Mouse (Mus musculus): ENCODE measurements around the gene Arfgef2. TPM values are rescaled to one million over a fixed set of nuclear protein-coding genes. Genes with fewer than 3 reads are reported as not detected.

Gene Arfgef2
- total and polyA plus RNA-seq, 3 experiments = 19.1 to 27.4 (median 24.5) TPM

DNA sequence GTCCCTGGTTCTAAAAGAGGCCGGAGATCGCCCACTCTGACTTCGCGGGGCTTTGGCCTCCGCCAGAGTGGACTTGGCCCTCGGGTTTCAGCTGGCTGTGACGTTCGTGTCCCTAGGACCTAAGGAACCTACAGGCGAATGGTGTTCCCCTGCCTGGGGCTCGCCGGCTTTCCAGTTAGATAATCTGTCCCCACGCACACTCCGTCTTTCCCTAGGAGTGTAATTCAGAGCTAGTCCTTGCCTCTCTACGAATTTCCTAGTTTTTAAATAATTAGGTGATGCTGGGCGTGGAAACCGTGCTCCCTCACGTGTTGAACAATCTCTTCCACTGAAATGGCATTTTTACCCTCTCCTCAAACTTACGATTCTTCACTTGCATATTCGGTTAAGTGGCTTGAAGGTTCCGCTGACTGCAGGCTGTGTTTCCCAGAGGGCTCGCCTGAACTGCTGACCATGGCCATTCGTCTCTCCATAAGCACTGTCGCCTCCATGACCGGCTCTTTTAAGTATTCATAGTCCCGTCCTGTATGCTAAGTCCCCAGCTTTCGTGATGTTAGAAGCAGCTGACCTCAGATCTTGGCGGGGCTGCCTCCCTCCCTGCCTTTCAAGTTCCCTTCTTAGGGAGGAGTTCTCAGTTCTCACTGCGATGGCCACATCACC, 101.3 kb downstream of the Arfgef2 start:
- Histone ChIP-seq H3K4me1 (ENCODE audit: control insufficient read depth in 1 of 2, insufficient read depth in 2 of 2, low read length in 2 of 2) (peaks cover 5 to 14% of the 10 kb centered on the region in 2 experiments), H3K27ac (ENCODE audit: control insufficient read depth, low read depth, low read length) (peak overlapping the region; percentile 59), H3K9ac (ENCODE audit: control insufficient read depth, low read depth, low read length, poor library complexity, severe bottlenecking) (peak overlapping the region; percentile 88), H3K9me3 (replicated peaks; ENCODE audit: insufficient read depth, low read length) (no peaks in the 10 kb centered on the region), H3K79me2 (ENCODE audit: control insufficient read depth, insufficient read depth, low read length, poor library complexity) (peaks cover 51% of the 10 kb centered on the region), H3K27me3 (ENCODE audit: control insufficient read depth in 1 of 2, insufficient read depth in 2 of 2, low read length in 2 of 2) (no peaks in the 10 kb centered on the region), H3K36me3 (ENCODE audit: control insufficient read depth in 1 of 2, insufficient read depth in 2 of 2, low read length in 2 of 2) (peaks cover 9 to 11% of the 10 kb centered on the region in 2 experiments), H3K4me3 (ENCODE audit: control insufficient read depth in 1 of 2, insufficient read depth in 1 of 2, low read depth in 2 of 2, low read length in 2 of 2) (peak overlapping the region; percentile 79 to 89)
- DNase-seq (ENCODE audit: low read depth, low spot score) = peak; percentile 67
- TF ChIP-seq NELFE (IDR thresholded peaks at IDR 0.05; ENCODE audit: low read depth, low read length) (no peak), SIN3A (IDR thresholded peaks at IDR 0.05; ENCODE audit: low read length) (peak; percentile 32), MYC (IDR thresholded peaks at IDR 0.05; ENCODE audit: low read depth, low read length) (0 out of 2 replicates have a peak, but pooled peaks have one; percentile 56), MAX (IDR thresholded peaks at IDR 0.05; ENCODE audit: low read length) (peak; percentile 24; the same call in 1 of the 2 replicates), USF1 (IDR thresholded peaks at IDR 0.05; ENCODE audit: low read depth, low read length) (0 out of 2 replicates have a peak, but pooled peaks have one; percentile 12), E2F4 (IDR thresholded peaks at IDR 0.05; ENCODE audit: borderline replicate concordance, low read depth, low read length) (peak; percentile 26; the same call in 1 of the 2 replicates), MXI1 (IDR thresholded peaks at IDR 0.05; ENCODE audit: low read depth, low read length) (peak; percentile 22; the same call in 1 of the 2 replicates), BHLHE40 (IDR thresholded peaks at IDR 0.05; ENCODE audit: borderline replicate concordance, low read depth, low read length) (no peak)

DNA sequence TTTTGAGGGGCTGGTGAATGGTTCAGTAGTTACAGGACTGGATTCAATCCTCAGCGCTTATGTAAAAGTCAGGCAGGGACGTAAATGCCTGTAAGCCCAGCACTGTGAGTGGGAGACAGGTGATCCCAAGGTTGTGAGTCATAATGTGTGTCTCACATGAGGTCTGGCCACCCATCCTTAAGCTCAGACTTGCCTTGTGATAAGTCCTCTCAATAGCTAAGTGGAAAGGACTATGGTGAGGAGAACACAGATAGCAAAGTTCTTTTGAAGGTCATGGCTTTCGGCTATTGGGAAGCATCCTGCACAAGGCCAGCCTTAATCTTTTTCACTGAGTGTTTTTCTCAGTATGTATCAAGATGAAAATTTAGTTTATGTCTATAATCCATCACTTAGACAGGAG, 104.3 kb downstream of the Arfgef2 start:
- H3K27ac ChIP-seq (ENCODE audit: control insufficient read depth, low read depth, low read length) = no peak overlapping the region
- H3K4me1 ChIP-seq (ENCODE audit: control insufficient read depth in 1 of 2, insufficient read depth in 2 of 2, low read length in 2 of 2) = peaks cover 5 to 14% of the 10 kb centered on the region in 2 experiments
- H3K9me3 ChIP-seq (replicated peaks; ENCODE audit: insufficient read depth, low read length) = no peaks in the 10 kb centered on the region
- H3K9ac ChIP-seq (ENCODE audit: control insufficient read depth, low read depth, low read length, poor library complexity, severe bottlenecking) = no peak overlapping the region
- peak; percentile 20 for DNase-seq (ENCODE audit: low read depth, low spot score)
- TF ChIP-seq MYC (IDR thresholded peaks at IDR 0.05; ENCODE audit: low read depth, low read length) = no peak
- no peak for TF ChIP-seq NELFE (IDR thresholded peaks at IDR 0.05; ENCODE audit: low read depth, low read length)
- H3K4me3 ChIP-seq (ENCODE audit: control insufficient read depth in 1 of 2, insufficient read depth in 1 of 2, low read depth in 2 of 2, low read length in 2 of 2) = no peak overlapping the region
- H3K36me3 ChIP-seq (ENCODE audit: control insufficient read depth in 1 of 2, insufficient read depth in 2 of 2, low read length in 2 of 2) = peaks cover 11 to 12% of the 10 kb centered on the region in 2 experiments
- no peaks in the 10 kb centered on the region for H3K27me3 ChIP-seq (ENCODE audit: control insufficient read depth in 1 of 2, insufficient read depth in 2 of 2, low read length in 2 of 2)
- H3K79me2 ChIP-seq (ENCODE audit: control insufficient read depth, insufficient read depth, low read length, poor library complexity) = peaks cover 76% of the 10 kb centered on the region

DNA sequence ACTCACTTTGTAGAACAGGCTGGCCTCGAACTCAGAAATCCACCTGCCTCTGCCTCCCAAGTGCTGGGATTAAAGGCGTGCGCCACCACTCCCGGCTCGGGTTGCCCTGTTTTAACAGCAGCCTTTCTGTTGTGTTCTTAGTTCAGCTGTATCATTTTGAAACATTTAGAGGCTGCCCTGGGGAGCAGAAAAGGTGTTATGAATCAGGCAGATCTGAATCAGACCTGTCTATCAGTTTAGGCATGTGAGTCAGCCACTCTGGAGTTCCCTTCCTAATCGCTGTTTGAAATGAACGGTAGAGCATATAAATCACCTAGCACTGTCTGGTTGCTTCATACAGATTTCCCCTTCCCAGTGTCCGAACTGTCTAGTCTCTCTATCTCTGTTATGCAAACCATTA, 105.1 kb downstream of the Arfgef2 start:
- H3K4me1 ChIP-seq (ENCODE audit: control insufficient read depth in 1 of 2, insufficient read depth in 2 of 2, low read length in 2 of 2) = peaks cover 5 to 8% of the 10 kb centered on the region in 2 experiments; a peak in 3 of 4 replicates
- TF ChIP-seq POLR2AphosphoS5 (IDR thresholded peaks at IDR 0.05; ENCODE audit: borderline replicate concordance, low read depth, low read length) (no peak), MYC (IDR thresholded peaks at IDR 0.05; ENCODE audit: low read depth, low read length) (no peak), NRF1 (IDR thresholded peaks at IDR 0.05; ENCODE audit: insufficient read depth, low read depth, low read length, poor library complexity, severe bottlenecking) (no peak), ELF1 (IDR thresholded peaks at IDR 0.05; ENCODE audit: low read depth, low read length) (no peak), KAT2A (conservative IDR thresholded peaks at IDR 0.05; ENCODE audit: low read depth, low read length) (no peak), HCFC1 (IDR thresholded peaks at IDR 0.05; ENCODE audit: low read depth, low read length) (no peak), GATA1 (IDR thresholded peaks at IDR 0.05; ENCODE audit: low read depth, low read length) (no peak), MAFK (IDR thresholded peaks at IDR 0.05; ENCODE audit: borderline replicate concordance, low read depth, low read length) (no peak), ZNF384 (IDR thresholded peaks at IDR 0.05; ENCODE audit: low read depth, low read length) (no peak), ETS1 (IDR thresholded peaks at IDR 0.05; ENCODE audit: low read depth, low read length) (no peak)
- peaks cover 10 to 12% of the 10 kb centered on the region in 2 experiments for H3K36me3 ChIP-seq (ENCODE audit: control insufficient read depth in 1 of 2, insufficient read depth in 2 of 2, low read length in 2 of 2)
- H3K9me3 ChIP-seq (replicated peaks; ENCODE audit: insufficient read depth, low read length) = no peaks in the 10 kb centered on the region
- no peaks in the 10 kb centered on the region for H3K27me3 ChIP-seq (ENCODE audit: control insufficient read depth in 1 of 2, insufficient read depth in 2 of 2, low read length in 2 of 2)
- DNase-seq (ENCODE audit: low read depth, low spot score) = no peak
- H3K79me2 ChIP-seq (ENCODE audit: control insufficient read depth, insufficient read depth, low read length, poor library complexity) = peaks cover 81% of the 10 kb centered on the region
- H3K4me3 ChIP-seq (ENCODE audit: control insufficient read depth in 1 of 2, insufficient read depth in 1 of 2, low read depth in 2 of 2, low read length in 2 of 2) = no peak overlapping the region
- no peak overlapping the region for H3K9ac ChIP-seq (ENCODE audit: control insufficient read depth, low read depth, low read length, poor library complexity, severe bottlenecking)
- H3K27ac ChIP-seq (ENCODE audit: control insufficient read depth, low read depth, low read length) = no peak overlapping the region
